Mouse (Mus musculus) ES-Bruce4 (cell line): Measurements from ENCODE around the gene Itga1.

ENCODE experiments used
- CTCF ChIP-seq: IDR thresholded peaks from one replicate; pipeline ENCODE4 v1.8.1; 2011; ENCODE audit warnings: low read depth, low read length
- EP300 ChIP-seq: IDR thresholded peaks from 2 replicates; pipeline ENCODE4 v1.6.1; 2011; ENCODE audit warnings: low read depth, low read length; ENCODE audit not compliant: insufficient read depth
- POLR2A ChIP-seq: IDR thresholded peaks from one replicate; pipeline ENCODE4 v1.8.1; 2011; ENCODE audit warnings: low read length; ENCODE audit not compliant: insufficient read depth

- TF ChIP-seq POLR2A (no peak), CTCF (no peak), EP300 (no peak)
Measured at GRCm38 (mm10) chr13:115130035-115130434, 28.3 kb upstream of the Itga1 start.
